Mouse (Mus musculus) stomach, embryonic 15.5 days (tissue): ENCODE results near the gene Adgra1. TPM values are rescaled to one million over a fixed set of nuclear protein-coding genes. Genes with fewer than 3 reads are reported as not detected.
A peak's percentile ranks its signal among the peaks of the same experiment; 100 is the strongest.

Source experiments
- ATAC-seq: fragments of 200-750 bp; cut with Nextera tagmentation; 2 replicates; pipeline ENCODE4 v1.8.0; 2017; ENCODE audit warnings: low read depth, moderate number of reproducible peaks, moderate TSS enrichment; ENCODE audit not compliant: insufficient read depth, low FRiP score
- H3K27ac ChIP-seq: fragments of 300-500 bp; sonication (generic); 2 replicates; pipeline ENCODE4 v1.5.1; 2015; ENCODE audit warnings: mild to moderate bottlenecking, inconsistent platforms
- H3K27me3 ChIP-seq: fragments of 300-500 bp; sonication (generic); replicated peaks from 2 replicates; pipeline ENCODE4 v1.6.1; 2015; ENCODE audit warnings: inconsistent platforms
- H3K36me3 ChIP-seq: fragments of 300-500 bp; sonication (generic); 2 replicates; pipeline ENCODE4 v1.6.1; 2015; ENCODE audit warnings: inconsistent platforms
- H3K4me1 ChIP-seq: fragments of 300-500 bp; sonication (generic); 2 replicates; pipeline ENCODE4 v1.6.1; 2015; ENCODE audit warnings: inconsistent platforms
- H3K4me2 ChIP-seq: fragments of 300-500 bp; sonication (generic); 2 replicates; pipeline ENCODE4 v1.6.1; 2015; ENCODE audit warnings: mild to moderate bottlenecking, inconsistent platforms
- H3K4me3 ChIP-seq: fragments of 300-500 bp; sonication (generic); replicated peaks from 2 replicates; pipeline ENCODE4 v1.5.1; 2015; ENCODE audit warnings: inconsistent platforms
- H3K9ac ChIP-seq: fragments of 300-500 bp; sonication (generic); 2 replicates; pipeline ENCODE4 v1.6.1; 2015; ENCODE audit warnings: inconsistent platforms
- H3K9me3 ChIP-seq: fragments of 300-500 bp; sonication (generic); 2 replicates; pipeline ENCODE4 v1.6.1; 2016; ENCODE audit warnings: inconsistent platforms
- WGBS: fragments of 180-500 bp; shearing (Covaris S2); methylation state at CpG from one replicate; pipeline ENCODE4 v1.1.7; 2015; 5-methylcytosine and 5-hydroxymethylcytosine counted together
- polyA plus RNA-seq: library from polyadenylated mRNA; unstranded; fragments of >200 nt; fragmentation: Nextera tagmentation; extraction: Ambion mirVana; gene quantifications from 2 replicates; pipeline ENCODE4 v1.2.1, GENCODE M21; 2015

Adgra1 gene
- polyA plus RNA-seq, 1 experiment from 2014 or later, result 0.64 TPM

GRCm38 (mm10) chr7:139855261-139855660 is 21.3 kb downstream of the Adgra1 start:
- H3K4me2 ChIP-seq, result no peak overlapping the region
- no peak overlapping the region for H3K9ac ChIP-seq
- H3K4me3 ChIP-seq, result no peak overlapping the region
- H3K27me3 ChIP-seq, result no peaks in the 10 kb centered on the region
- no peak for ATAC-seq
- 72% methylated on average over 11 of the region's 11 CpGs for WGBS
- H3K27ac ChIP-seq, result no peak overlapping the region
- no peaks in the 10 kb centered on the region for H3K4me1 ChIP-seq
- H3K9me3 ChIP-seq, result no peaks in the 10 kb centered on the region
- no peaks in the 10 kb centered on the region for H3K36me3 ChIP-seq

GRCm38 (mm10) chr7:139861411-139861810 is 27.4 kb downstream of the Adgra1 start:
- Histone ChIP-seq H3K4me1 (no peaks in the 10 kb centered on the region), H3K9ac (no peak overlapping the region), H3K27ac (no peak overlapping the region), H3K9me3 (no peaks in the 10 kb centered on the region), H3K27me3 (no peaks in the 10 kb centered on the region), H3K4me2 (no peak overlapping the region), H3K4me3 (no peak overlapping the region), H3K36me3 (no peaks in the 10 kb centered on the region)
- ATAC-seq, result no peak
- 24% methylated on average over 3 of the region's 3 CpGs for WGBS

- Histone ChIP-seq H3K4me3 (no peak overlapping the region), H3K27ac (no peak overlapping the region), H3K9ac (no peak overlapping the region), H3K9me3 (no peaks in the 10 kb centered on the region), H3K4me1 (no peaks in the 10 kb centered on the region), H3K27me3 (no peaks in the 10 kb centered on the region), H3K36me3 (no peaks in the 10 kb centered on the region), H3K4me2 (no peak overlapping the region)
- no peak for ATAC-seq
- WGBS, result 82% methylated on average over 2 of the region's 2 CpGs
Observed at GRCm38 (mm10) chr7:139863076-139863475, 29.1 kb downstream of the Adgra1 start.

GRCm38 (mm10) chr7:139864253-139864652 is 30.3 kb downstream of the Adgra1 start:
- WGBS, result 43% methylated on average over 2 of the region's 2 CpGs
- no peak overlapping the region for H3K9ac ChIP-seq
- no peak overlapping the region for H3K4me3 ChIP-seq
- H3K27ac ChIP-seq, result no peak overlapping the region
- no peaks in the 10 kb centered on the region for H3K36me3 ChIP-seq
- no peaks in the 10 kb centered on the region for H3K4me1 ChIP-seq
- no peak for ATAC-seq
- H3K27me3 ChIP-seq, result no peaks in the 10 kb centered on the region
- H3K9me3 ChIP-seq, result no peaks in the 10 kb centered on the region
- no peak overlapping the region for H3K4me2 ChIP-seq

- WGBS, result 43% methylated on average over 1 of the region's 1 CpGs
Observed at GRCm38 (mm10) chr7:139864871-139865270, 30.9 kb downstream of the Adgra1 start.

DNA sequence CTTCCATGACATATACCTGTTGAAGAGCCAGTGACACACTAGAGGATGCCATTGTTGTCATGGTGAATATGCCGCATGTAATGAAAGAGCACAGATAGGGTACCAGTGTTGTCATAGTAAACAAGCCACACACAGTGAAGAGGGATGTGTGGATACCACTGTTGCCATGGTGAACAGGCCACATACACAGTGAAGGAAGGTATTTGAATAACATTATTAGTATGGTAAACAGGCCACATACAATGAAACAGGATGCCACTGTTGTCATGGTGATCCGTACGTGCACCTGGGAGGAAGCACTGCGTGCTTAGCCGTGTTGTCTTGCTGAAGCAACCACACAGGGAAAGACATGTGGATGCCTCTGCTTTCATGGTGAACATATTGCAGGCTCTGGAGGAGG is 37.0 kb downstream of the Adgra1 start:
- Histone ChIP-seq H3K9me3 (no peaks in the 10 kb centered on the region), H3K4me2 (no peak overlapping the region), H3K27ac (no peak overlapping the region), H3K36me3 (no peaks in the 10 kb centered on the region), H3K27me3 (no peaks in the 10 kb centered on the region), H3K4me1 (no peaks in the 10 kb centered on the region), H3K9ac (no peak overlapping the region), H3K4me3 (no peak overlapping the region)
- WGBS, result 71% methylated on average over 5 of the region's 5 CpGs
- no peak for ATAC-seq

More at GRCm38 (mm10) chr7:139864871-139865270, 30.9 kb downstream of the Adgra1 start:
- ATAC-seq, result no peak
- H3K4me1 ChIP-seq, result no peaks in the 10 kb centered on the region
- no peak overlapping the region for H3K9ac ChIP-seq
- H3K27me3 ChIP-seq, result no peaks in the 10 kb centered on the region
- no peaks in the 10 kb centered on the region for H3K9me3 ChIP-seq
- no peak overlapping the region for H3K27ac ChIP-seq
- H3K36me3 ChIP-seq, result no peaks in the 10 kb centered on the region
- H3K4me3 ChIP-seq, result no peak overlapping the region
- H3K4me2 ChIP-seq, result no peak overlapping the region

GRCm38 (mm10) chr7:139877167-139877792 is 43.3 kb downstream of the Adgra1 start:
- H3K9ac ChIP-seq, result no peak overlapping the region
- 69% methylated on average over 10 of the region's 10 CpGs for WGBS
- H3K9me3 ChIP-seq, result no peaks in the 10 kb centered on the region
- H3K36me3 ChIP-seq, result no peaks in the 10 kb centered on the region
- no peaks in the 10 kb centered on the region for H3K27me3 ChIP-seq
- no peak overlapping the region for H3K4me3 ChIP-seq
- H3K4me2 ChIP-seq, result no peak overlapping the region
- H3K4me1 ChIP-seq, result no peaks in the 10 kb centered on the region
- no peak overlapping the region for H3K27ac ChIP-seq
- no peak for ATAC-seq

DNA sequence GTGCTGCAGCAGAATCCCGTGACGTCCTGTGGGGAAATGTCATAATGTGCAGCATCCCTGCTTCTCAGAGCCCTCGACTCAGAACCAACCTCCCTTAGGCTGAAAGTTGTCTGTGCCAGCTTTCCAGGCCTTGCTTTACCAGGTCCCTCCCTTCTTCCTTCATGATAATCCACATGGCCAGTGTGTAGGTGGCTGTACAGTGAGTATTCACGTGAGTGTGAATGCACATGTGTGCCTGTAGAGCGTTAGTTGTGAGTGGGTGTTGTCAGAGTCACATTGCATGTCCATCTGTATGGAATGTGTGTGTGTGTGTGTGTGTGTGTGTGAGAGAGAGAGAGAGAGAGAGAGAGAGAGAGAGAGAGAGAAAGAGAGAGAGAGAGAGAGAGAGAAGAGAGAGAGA is 44.1 kb downstream of the Adgra1 start:
- H3K4me3 ChIP-seq, result no peak overlapping the region
- no peaks in the 10 kb centered on the region for H3K4me1 ChIP-seq
- H3K4me2 ChIP-seq, result no peak overlapping the region
- no peaks in the 10 kb centered on the region for H3K9me3 ChIP-seq
- H3K36me3 ChIP-seq, result no peaks in the 10 kb centered on the region
- no peaks in the 10 kb centered on the region for H3K27me3 ChIP-seq
- H3K9ac ChIP-seq, result no peak overlapping the region
- H3K27ac ChIP-seq, result no peak overlapping the region
- WGBS, result 59% methylated on average over 5 of the region's 5 CpGs
- ATAC-seq, result no peak

DNA sequence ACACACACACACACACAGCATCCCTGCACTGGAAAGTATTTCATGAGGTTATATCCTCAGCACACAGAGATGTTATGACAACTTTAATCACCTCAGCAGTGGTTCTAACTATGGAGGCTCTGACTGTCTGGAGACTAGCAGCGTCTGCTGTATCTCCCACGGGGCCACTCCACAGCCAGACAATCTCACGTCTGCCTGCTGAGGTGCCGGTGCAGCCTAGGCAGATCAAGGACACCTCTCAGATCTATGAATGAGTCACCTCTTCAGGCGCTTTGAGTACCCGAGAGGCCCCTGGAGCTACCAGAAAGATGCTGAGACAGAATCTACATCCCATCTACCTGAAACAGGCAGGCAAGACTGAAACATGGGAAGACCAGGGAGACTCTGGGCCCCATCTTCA is 44.6 kb downstream of the Adgra1 start:
- H3K27ac ChIP-seq, result no peak overlapping the region
- H3K36me3 ChIP-seq, result no peaks in the 10 kb centered on the region
- no peaks in the 10 kb centered on the region for H3K9me3 ChIP-seq
- 48% methylated on average over 6 of the region's 6 CpGs for WGBS
- peak; percentile 18; the same call in 1 of the 2 replicates for ATAC-seq
- no peaks in the 10 kb centered on the region for H3K4me1 ChIP-seq
- no peak overlapping the region for H3K4me2 ChIP-seq
- no peak overlapping the region for H3K4me3 ChIP-seq
- H3K9ac ChIP-seq, result no peak overlapping the region
- no peaks in the 10 kb centered on the region for H3K27me3 ChIP-seq

GRCm38 (mm10) chr7:139883545-139883944 is 49.6 kb downstream of the Adgra1 start:
- Histone ChIP-seq H3K4me1 (no peaks in the 10 kb centered on the region), H3K36me3 (no peaks in the 10 kb centered on the region), H3K9me3 (no peaks in the 10 kb centered on the region), H3K27ac (no peak overlapping the region), H3K27me3 (no peaks in the 10 kb centered on the region), H3K4me2 (no peak overlapping the region), H3K4me3 (no peak overlapping the region), H3K9ac (no peak overlapping the region)
- WGBS, result 86% methylated on average over 4 of the region's 4 CpGs
- ATAC-seq, result no peak

DNA sequence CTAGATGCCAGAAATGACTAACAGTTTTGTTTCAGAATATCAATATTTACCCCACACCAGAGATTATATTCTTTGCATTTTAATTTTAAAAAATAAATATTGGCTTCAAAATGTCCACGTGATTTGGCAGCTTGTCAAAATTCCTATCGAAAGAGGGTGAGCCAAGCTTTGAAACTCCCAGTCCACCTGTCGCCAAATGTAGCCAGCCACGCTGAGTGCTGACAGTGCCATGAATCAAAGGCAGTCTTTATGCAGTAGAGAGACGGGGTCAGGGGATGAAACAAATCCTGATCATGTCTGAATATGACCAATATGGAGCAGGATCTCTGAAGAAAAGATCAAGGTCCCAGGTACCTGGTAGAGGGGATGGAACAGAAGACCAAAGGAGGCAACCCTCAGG is 57.8 kb downstream of the Adgra1 start:
- no peak overlapping the region for H3K27ac ChIP-seq
- H3K9ac ChIP-seq, result no peak overlapping the region
- ATAC-seq, result no peak
- WGBS, result 45% methylated on average over 5 of the region's 5 CpGs
- no peak overlapping the region for H3K4me2 ChIP-seq
- no peaks in the 10 kb centered on the region for H3K9me3 ChIP-seq
- no peak overlapping the region for H3K4me3 ChIP-seq
- peaks cover 38% of the 10 kb centered on the region for H3K27me3 ChIP-seq
- H3K4me1 ChIP-seq, result peaks cover 12% of the 10 kb centered on the region
- no peaks in the 10 kb centered on the region for H3K36me3 ChIP-seq

- peaks cover 39% of the 10 kb centered on the region for H3K27me3 ChIP-seq
- WGBS, result under 1% methylated on average over 46 of the region's 50 CpGs
- H3K27ac ChIP-seq, result no peak within 1 kb of the TSS
- peak; percentile 48 for ATAC-seq
- peak within 1 kb of the TSS; percentile 83 for H3K4me2 ChIP-seq
- H3K9me3 ChIP-seq, result no peaks in the 10 kb centered on the region
- H3K4me1 ChIP-seq, result peaks cover 12% of the 10 kb centered on the region
- H3K36me3 ChIP-seq, result no peaks in the 10 kb centered on the region
- H3K4me3 ChIP-seq, result peak within 1 kb of the TSS; percentile 38
- no peak within 1 kb of the TSS for H3K9ac ChIP-seq
Observed at GRCm38 (mm10) chr7:139894655-139895557, 60.9 kb downstream of the Adgra1 start, which contains the start of gene Kndc1. Gene Kndc1, plus strand, starts transcription at chr7:139894696.
